Mouse (Mus musculus) lung, embryonic 15.5 days (tissue): ENCODE measurements at regions not wholly inside any gene's neighbourhood (a gene's known extent, or its start where the extent isn't known, plus 50 kb on each side); places are given as distances from the start of the nearest gene placed in this dataset.

Source experiments
- ATAC-seq: fragments of 200-750 bp; cut with Nextera tagmentation; 2 replicates; pipeline ENCODE4 v1.8.0; 2017; ENCODE audit warnings: moderate number of reproducible peaks, borderline replicate concordance; ENCODE audit not compliant: low FRiP score, low TSS enrichment; ENCODE audit errors: extremely low read depth
- H3K27ac ChIP-seq: fragments of 300-500 bp; sonication (generic); 2 replicates; pipeline ENCODE4 v1.5.1; 2015; ENCODE audit warnings: moderate library complexity, mild to moderate bottlenecking, inconsistent platforms
- H3K27me3 ChIP-seq: fragments of 300-500 bp; sonication (generic); 2 replicates; pipeline ENCODE4 v1.6.1; 2015; ENCODE audit warnings: inconsistent platforms
- H3K36me3 ChIP-seq: fragments of 300-500 bp; sonication (generic); 2 replicates; pipeline ENCODE4 v1.6.1; 2015; ENCODE audit warnings: inconsistent platforms
- H3K4me1 ChIP-seq: fragments of 300-500 bp; sonication (generic); 2 replicates; pipeline ENCODE4 v1.6.1; 2015; ENCODE audit warnings: inconsistent platforms
- H3K4me2 ChIP-seq: fragments of 300-500 bp; sonication (generic); 2 replicates; pipeline ENCODE4 v1.6.1; 2015; ENCODE audit warnings: inconsistent platforms, mild to moderate bottlenecking, moderate library complexity
- H3K4me3 ChIP-seq: fragments of 300-500 bp; sonication (generic); 2 replicates; pipeline ENCODE4 v1.5.1; 2015; ENCODE audit warnings: mild to moderate bottlenecking, inconsistent platforms
- H3K9ac ChIP-seq: fragments of 300-500 bp; sonication (generic); 2 replicates; pipeline ENCODE4 v1.6.1; 2015; ENCODE audit warnings: inconsistent platforms
- H3K9me3 ChIP-seq: fragments of 300-500 bp; sonication (generic); 2 replicates; pipeline ENCODE4 v1.6.1; 2016; ENCODE audit warnings: inconsistent platforms
- whole genome bisulfite sequencing: fragments of 180-500 bp; shearing (Covaris S2); methylation state at CpG from one replicate; pipeline ENCODE4 v1.1.7; 2015; 5-methylcytosine and 5-hydroxymethylcytosine counted together

DNA sequence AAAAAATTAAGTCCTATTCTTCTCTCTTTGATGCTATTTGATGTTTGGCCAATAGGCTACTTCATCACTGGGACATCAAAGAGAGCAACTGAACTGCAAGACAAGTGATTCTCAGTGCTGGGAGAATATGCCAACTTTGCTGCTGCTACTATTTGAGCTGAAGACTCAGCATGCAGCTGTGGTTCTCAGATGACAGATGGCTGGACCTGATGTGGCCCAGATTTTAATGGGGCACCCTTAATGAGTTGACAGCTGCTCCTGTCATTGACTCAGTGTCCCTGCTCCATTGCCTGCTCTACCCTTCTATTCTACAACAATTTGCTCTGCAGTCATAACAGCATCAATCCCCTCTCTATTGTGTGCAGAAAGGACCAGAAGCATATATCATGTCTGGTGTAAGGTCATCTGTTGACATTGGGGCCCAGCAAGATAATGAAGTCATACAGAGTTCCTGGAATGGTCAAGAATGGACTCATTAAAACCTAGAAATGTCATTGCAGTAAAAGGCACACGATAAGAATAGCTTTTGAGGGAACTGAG, 231.1 kb upstream of the Auts2 start:
- Histone ChIP-seq H3K4me1 (no peaks in the 10 kb centered on the region), H3K9me3 (no peaks in the 10 kb centered on the region), H3K27me3 (no peaks in the 10 kb centered on the region), H3K9ac (no peak overlapping the region), H3K4me3 (no peak overlapping the region), H3K4me2 (no peak overlapping the region), H3K27ac (no peak overlapping the region), H3K36me3 (no peaks in the 10 kb centered on the region)
- ATAC-seq = no peak
- WGBS = 68% methylated on average over 1 of the region's 1 CpGs

DNA sequence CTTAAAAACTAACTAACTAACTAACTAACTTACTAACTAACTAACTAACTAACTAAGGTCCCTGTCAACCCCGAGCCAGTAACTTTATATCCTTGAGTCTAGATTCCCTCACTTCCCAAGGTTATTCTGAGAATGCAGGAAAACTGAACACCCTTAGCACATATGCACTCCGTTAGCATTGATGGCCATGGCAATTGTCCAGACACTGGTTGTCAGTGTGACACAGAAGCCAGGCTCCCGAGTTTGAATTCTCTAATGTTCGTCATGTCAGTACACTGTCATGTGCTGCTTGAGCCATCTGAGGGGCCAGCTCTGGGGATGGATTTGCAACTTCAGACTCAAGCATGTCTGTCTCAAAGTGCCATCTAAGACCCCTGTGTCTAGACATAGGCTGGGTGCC, 217.3 kb upstream of the Auts2 start:
- WGBS = 52% methylated on average over 4 of the region's 4 CpGs
- no peak for ATAC-seq
- Histone ChIP-seq H3K4me3 (no peak overlapping the region), H3K4me2 (no peak overlapping the region), H3K36me3 (no peaks in the 10 kb centered on the region), H3K27me3 (no peaks in the 10 kb centered on the region), H3K9ac (no peak overlapping the region), H3K4me1 (no peaks in the 10 kb centered on the region), H3K27ac (no peak overlapping the region), H3K9me3 (no peaks in the 10 kb centered on the region)

DNA sequence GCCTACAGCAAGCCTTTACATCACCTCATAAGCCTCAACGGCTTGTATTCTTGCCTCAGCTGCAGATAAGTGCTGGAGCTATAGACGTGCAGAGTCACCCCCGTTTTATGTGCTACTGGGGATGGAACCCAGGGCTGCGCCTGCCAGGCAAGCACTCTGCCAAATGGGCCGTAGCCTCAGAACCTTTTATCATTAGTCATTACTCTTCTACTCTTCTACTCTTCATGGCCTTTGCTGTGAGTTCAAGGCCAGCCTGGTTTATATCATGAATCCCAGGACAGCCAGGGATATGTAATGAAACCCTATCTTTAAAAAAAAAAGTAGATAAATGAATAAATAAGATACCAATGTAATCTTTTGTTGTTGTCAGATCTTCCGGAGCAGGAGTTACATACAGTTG, 216.6 kb upstream of the Auts2 start:
- Histone ChIP-seq H3K9ac (no peak overlapping the region), H3K4me3 (no peak overlapping the region), H3K4me1 (no peaks in the 10 kb centered on the region), H3K4me2 (no peak overlapping the region), H3K36me3 (no peaks in the 10 kb centered on the region), H3K27ac (no peak overlapping the region), H3K27me3 (no peaks in the 10 kb centered on the region), H3K9me3 (no peaks in the 10 kb centered on the region)
- WGBS = 75% methylated on average over 6 of the region's 6 CpGs
- no peak for ATAC-seq

DNA sequence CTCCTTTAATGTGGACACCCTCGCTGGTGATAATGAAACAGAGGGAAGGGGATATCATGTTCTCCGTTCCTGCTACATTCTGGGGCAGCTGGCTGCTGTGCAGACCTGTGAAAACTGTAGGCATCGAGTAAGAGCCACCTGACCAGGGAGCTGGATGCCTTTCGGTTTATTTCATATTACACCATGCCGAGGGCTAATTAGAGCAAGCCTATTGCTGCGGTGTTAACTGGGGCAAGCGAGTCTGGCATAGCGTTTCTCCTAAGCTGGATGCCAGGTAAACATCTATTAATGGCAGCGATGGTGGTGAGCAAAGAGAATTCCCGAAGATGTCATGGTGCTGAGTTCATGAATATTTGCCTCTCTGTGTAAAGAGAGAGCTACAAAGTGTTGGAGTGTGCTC, 215.8 kb upstream of the Auts2 start:
- Histone ChIP-seq H3K9me3 (no peaks in the 10 kb centered on the region), H3K36me3 (no peaks in the 10 kb centered on the region), H3K4me1 (no peaks in the 10 kb centered on the region), H3K27ac (no peak overlapping the region), H3K4me2 (no peak overlapping the region), H3K4me3 (no peak overlapping the region), H3K27me3 (no peaks in the 10 kb centered on the region), H3K9ac (no peak overlapping the region)
- WGBS = 79% methylated on average over 10 of the region's 10 CpGs
- no peak for ATAC-seq

DNA sequence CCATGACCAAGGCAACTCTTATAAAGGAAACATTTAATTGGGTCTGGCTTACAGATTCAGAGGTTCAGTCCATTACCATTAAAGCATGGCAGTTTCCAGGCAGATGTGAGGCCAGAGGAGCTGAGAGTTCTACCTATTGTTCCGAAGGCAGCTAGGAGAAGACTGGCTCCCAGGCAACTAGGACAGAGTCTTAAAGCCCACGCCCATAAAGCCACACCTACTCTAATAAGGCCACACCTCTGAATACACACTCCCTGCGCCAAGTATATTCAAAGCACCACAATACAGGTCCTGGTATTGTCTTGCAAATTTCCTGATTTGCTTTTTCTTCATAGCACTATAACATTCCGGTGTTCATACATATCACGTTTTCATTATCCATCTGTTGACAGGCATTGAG, 194.8 kb upstream of the Auts2 start:
- 73% methylated on average over 5 of the region's 5 CpGs for WGBS
- H3K9me3 ChIP-seq = no peaks in the 10 kb centered on the region
- H3K36me3 ChIP-seq = no peaks in the 10 kb centered on the region
- no peak overlapping the region for H3K4me3 ChIP-seq
- H3K9ac ChIP-seq = no peak overlapping the region
- no peaks in the 10 kb centered on the region for H3K27me3 ChIP-seq
- H3K4me1 ChIP-seq = no peaks in the 10 kb centered on the region
- ATAC-seq = no peak
- H3K27ac ChIP-seq = no peak overlapping the region
- no peak overlapping the region for H3K4me2 ChIP-seq

DNA sequence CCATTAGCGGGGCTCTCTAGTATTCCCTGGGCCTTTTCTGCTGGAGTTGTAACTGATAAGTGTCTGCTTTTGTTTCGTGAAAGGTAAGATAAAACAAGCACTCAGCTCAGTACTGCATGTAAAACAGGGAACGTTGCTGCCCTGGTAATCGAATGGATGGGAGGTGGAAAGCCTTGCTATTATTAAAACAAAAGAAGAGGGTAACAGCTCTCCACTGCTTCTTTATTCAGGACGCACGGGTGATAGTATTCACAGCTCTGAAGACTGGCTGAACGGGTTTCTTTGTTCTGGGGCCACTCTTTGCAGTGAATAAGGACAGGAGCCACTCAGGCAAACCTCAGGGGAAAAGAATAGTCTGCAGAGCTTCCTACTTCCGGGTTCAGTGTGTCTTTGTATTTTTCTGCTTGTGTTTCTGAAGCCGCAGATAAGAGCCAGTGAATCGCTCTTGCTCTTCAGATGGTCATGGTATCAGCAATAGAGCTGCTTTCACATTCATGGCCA, 185.6 kb upstream of the Auts2 start:
- no peak for ATAC-seq
- WGBS = 38% methylated on average over 10 of the region's 10 CpGs
- Histone ChIP-seq H3K9ac (no peak overlapping the region), H3K4me3 (no peak overlapping the region), H3K36me3 (no peaks in the 10 kb centered on the region), H3K27me3 (no peaks in the 10 kb centered on the region), H3K4me2 (no peak overlapping the region), H3K4me1 (no peaks in the 10 kb centered on the region), H3K9me3 (no peaks in the 10 kb centered on the region), H3K27ac (no peak overlapping the region)

DNA sequence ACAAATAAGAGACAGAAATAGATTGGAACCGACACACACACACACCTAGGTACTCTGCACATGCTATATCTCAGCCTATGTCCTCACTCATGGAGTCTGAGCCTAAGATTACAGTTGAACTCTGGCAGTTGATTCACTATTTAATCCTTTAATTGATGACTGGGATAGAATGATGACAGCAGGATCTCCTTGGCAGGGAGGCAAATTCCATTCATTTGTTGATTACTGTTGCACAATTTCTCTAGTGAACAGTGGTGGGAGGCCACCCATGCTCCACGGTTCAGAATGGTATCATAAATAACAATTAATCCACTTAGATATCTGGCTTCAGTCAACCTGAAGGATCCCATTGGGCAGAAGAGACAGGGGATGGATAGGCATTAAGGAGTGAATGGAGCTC, 181.3 kb upstream of the Auts2 start:
- H3K4me2 ChIP-seq = no peak overlapping the region
- H3K36me3 ChIP-seq = no peaks in the 10 kb centered on the region
- H3K27me3 ChIP-seq = no peaks in the 10 kb centered on the region
- 62% methylated on average over 2 of the region's 2 CpGs for WGBS
- no peaks in the 10 kb centered on the region for H3K4me1 ChIP-seq
- H3K9me3 ChIP-seq = no peaks in the 10 kb centered on the region
- H3K4me3 ChIP-seq = no peak overlapping the region
- no peak overlapping the region for H3K9ac ChIP-seq
- no peak for ATAC-seq
- no peak overlapping the region for H3K27ac ChIP-seq

DNA sequence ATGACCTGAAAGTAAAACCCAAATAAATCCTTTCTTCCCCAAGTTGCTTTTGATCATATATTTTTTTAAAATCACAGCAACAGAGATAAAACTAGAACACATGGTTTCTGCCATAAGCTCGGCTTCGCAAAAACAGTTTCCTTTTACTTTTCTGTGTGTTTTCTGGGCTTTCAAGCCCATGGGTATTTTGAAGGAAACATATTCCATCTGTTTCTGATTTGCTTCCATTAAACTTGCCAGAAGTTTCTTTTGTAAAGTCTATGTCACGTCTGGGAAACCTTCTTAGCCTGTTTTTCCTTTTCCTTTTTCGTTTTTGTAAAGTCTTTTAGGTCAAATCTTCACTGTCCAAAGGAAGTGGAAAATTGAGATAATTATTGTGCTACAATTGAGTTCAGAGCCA, 167.2 kb upstream of the Auts2 start:
- Histone ChIP-seq H3K27me3 (no peaks in the 10 kb centered on the region), H3K27ac (no peak overlapping the region), H3K4me1 (no peaks in the 10 kb centered on the region), H3K36me3 (no peaks in the 10 kb centered on the region), H3K9me3 (no peaks in the 10 kb centered on the region), H3K9ac (no peak overlapping the region), H3K4me2 (no peak overlapping the region), H3K4me3 (no peak overlapping the region)
- no peak for ATAC-seq
- WGBS = 60% methylated on average over 4 of the region's 4 CpGs

DNA sequence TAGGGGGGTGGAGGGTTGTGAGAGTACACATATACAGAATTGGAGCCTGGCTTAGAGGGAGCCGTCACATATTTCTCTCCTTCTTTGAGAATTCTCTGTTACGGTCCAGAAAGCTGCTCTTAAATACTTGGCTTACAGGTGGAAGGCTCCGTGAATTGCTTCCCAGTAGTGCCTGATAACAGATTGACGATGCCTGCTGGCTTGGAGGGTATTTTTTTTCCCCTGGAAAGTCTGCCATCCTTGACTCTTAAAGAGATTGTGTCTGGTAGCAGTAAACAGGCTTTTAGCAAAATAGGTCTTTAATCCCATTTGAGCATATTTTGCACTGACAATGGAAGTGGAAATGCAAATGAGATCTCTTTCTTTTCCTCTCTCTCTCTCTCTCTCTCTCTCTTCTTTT, 164.4 kb upstream of the Auts2 start:
- no peak overlapping the region for H3K27ac ChIP-seq
- no peak overlapping the region for H3K4me2 ChIP-seq
- WGBS = 73% methylated on average over 4 of the region's 4 CpGs
- no peaks in the 10 kb centered on the region for H3K27me3 ChIP-seq
- no peaks in the 10 kb centered on the region for H3K4me1 ChIP-seq
- no peaks in the 10 kb centered on the region for H3K9me3 ChIP-seq
- no peak overlapping the region for H3K9ac ChIP-seq
- H3K36me3 ChIP-seq = no peaks in the 10 kb centered on the region
- H3K4me3 ChIP-seq = no peak overlapping the region
- ATAC-seq = no peak

DNA sequence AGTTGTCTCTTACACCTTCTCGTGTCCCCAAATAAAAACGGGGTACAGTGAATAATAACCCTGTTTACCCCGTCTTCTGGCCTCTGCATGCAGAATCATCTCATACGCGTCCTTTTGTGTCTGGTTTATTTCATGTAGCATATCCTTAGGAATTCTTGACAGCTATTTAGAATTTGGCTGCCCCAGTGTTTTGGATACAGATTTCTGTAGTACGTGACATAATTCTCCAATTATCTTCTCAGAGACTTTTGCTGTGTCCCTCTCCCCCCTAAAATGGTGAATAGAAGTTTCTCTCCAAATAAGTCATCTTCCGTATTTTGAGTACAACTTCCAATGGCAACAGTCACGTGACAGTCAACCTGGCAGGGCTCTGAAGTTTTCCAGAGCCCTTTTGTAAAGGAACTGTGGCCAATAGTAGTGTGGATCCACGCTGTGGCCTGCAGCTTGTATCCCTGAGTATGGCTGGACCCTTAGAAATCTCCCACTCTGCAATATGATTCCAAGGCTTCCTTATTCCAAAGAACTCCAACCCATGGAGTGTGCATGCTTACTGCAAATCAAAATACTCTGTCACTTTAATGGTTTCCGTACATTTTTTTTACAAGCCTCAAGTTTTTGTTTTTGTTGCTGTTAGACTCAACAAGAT, 160.4 kb upstream of the Auts2 start:
- WGBS = 61% methylated on average over 10 of the region's 10 CpGs
- H3K27me3 ChIP-seq = no peaks in the 10 kb centered on the region
- no peaks in the 10 kb centered on the region for H3K4me1 ChIP-seq
- no peaks in the 10 kb centered on the region for H3K36me3 ChIP-seq
- no peak for ATAC-seq
- H3K9ac ChIP-seq = no peak overlapping the region
- H3K4me3 ChIP-seq = no peak overlapping the region
- no peak overlapping the region for H3K4me2 ChIP-seq
- H3K27ac ChIP-seq = no peak overlapping the region
- no peaks in the 10 kb centered on the region for H3K9me3 ChIP-seq

DNA sequence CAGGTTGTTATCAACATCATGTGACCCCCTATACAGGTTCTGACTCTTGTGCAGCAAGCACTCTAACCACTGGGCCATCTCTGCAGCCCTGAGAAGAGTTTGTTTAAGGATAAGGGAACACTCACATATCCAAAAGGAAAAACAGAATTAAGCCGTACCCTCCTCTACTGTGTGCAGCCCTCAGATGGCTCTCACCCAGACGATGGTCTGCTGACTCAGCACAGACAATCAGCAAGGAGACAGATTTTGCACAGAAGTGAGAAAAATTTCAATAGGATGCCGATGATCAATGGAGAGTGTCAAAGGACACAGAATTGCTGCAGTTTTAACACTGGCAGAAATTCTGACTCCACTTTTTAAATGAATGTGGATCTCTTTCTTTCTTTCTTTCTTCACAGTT, 159.4 kb upstream of the Auts2 start:
- H3K4me1 ChIP-seq = no peaks in the 10 kb centered on the region
- H3K4me2 ChIP-seq = no peak overlapping the region
- no peak for ATAC-seq
- no peaks in the 10 kb centered on the region for H3K36me3 ChIP-seq
- no peaks in the 10 kb centered on the region for H3K9me3 ChIP-seq
- no peak overlapping the region for H3K27ac ChIP-seq
- H3K9ac ChIP-seq = no peak overlapping the region
- H3K4me3 ChIP-seq = no peak overlapping the region
- 65% methylated on average over 3 of the region's 3 CpGs for WGBS
- H3K27me3 ChIP-seq = no peaks in the 10 kb centered on the region

DNA sequence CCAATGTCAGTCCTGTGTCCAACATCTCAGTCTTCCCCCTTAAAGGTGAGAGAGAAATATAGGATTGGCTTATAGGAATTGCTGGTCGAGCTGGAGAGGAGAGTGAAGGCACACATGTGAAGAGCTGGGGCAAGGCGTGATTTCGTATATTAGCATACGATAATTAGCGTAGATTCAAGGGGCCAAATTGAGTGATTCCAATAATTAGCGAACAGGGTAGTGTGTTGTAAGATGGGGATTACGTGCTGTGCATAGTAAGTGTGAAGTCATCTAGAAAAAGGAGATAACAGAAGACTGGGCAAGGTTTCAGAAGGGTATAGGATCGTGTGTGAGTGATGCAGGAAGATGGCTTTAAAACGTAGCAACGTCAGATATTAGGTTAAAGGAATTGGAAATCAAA, 147.6 kb upstream of the Auts2 start:
- Histone ChIP-seq H3K27ac (no peak overlapping the region), H3K4me1 (no peaks in the 10 kb centered on the region), H3K36me3 (no peaks in the 10 kb centered on the region), H3K9me3 (no peaks in the 10 kb centered on the region), H3K4me3 (no peak overlapping the region), H3K9ac (no peak overlapping the region), H3K4me2 (no peak overlapping the region), H3K27me3 (no peaks in the 10 kb centered on the region)
- ATAC-seq = no peak
- 81% methylated on average over 10 of the region's 10 CpGs for WGBS

DNA sequence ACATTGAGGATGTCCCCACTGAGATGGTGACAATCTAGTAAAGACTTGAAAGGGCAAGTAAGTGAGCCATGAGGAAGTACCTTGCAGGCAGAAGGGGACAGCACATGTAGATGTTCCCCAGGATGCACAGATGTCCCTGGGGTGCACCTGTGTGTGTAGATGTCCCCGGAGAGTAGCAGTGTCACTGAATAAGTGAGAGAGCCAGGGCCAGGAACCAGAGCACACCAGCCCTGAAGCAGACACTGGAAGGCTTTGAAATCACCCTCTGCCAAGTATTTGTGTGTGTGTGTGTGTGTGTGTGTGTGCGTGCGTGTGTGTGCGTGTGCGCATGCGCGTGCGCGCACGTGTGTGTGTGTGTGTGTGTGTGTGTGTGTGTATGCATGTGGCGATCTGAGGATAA, 132.1 kb upstream of the Auts2 start:
- no peak overlapping the region for H3K9ac ChIP-seq
- H3K4me3 ChIP-seq = no peak overlapping the region
- no peaks in the 10 kb centered on the region for H3K4me1 ChIP-seq
- H3K27me3 ChIP-seq = no peaks in the 10 kb centered on the region
- H3K4me2 ChIP-seq = no peak overlapping the region
- H3K27ac ChIP-seq = no peak overlapping the region
- ATAC-seq = no peak
- WGBS = 94% methylated on average over 11 of the region's 11 CpGs
- no peaks in the 10 kb centered on the region for H3K9me3 ChIP-seq
- H3K36me3 ChIP-seq = no peaks in the 10 kb centered on the region
